Mouse (Mus musculus): ENCODE measurements around the gene Kif26b. TPM values are rescaled to one million over a fixed set of nuclear protein-coding genes. Genes with fewer than 3 reads are reported as not detected.
A peak's percentile ranks its signal among the peaks of the same experiment; 100 is the strongest.

Gene Kif26b
- polyA plus RNA-seq, 1 experiment: 15.6 TPM

GRCm38 (mm10) chr1:178892376-178892775, 363.5 kb downstream of the Kif26b start:
- TF ChIP-seq CTCF (IDR thresholded peaks at IDR 0.05; ENCODE audit: borderline replicate concordance, insufficient read depth, low read depth, low read length) (no peak), POLR2A (IDR thresholded peaks at IDR 0.05; ENCODE audit: borderline replicate concordance, insufficient read depth, low read length) (no peak)
- H3K27ac ChIP-seq (ENCODE audit: insufficient read depth, low read length): no peak overlapping the region
- no peak overlapping the region for H3K4me3 ChIP-seq (replicated peaks; ENCODE audit: insufficient read depth, low read depth, low read length)
- H3K4me1 ChIP-seq (ENCODE audit: control insufficient read depth, insufficient read depth, low read length): no peaks in the 10 kb centered on the region; the same call in 1 of the 2 replicates
- H3K27me3 ChIP-seq (ENCODE audit: control insufficient read depth, insufficient read depth, low read length): no peaks in the 10 kb centered on the region; the same call in 1 of the 2 replicates
- 42% methylated on average over 6 of the region's 6 CpGs for WGBS
- DNase-seq: peak in 1 of 2 experiments; percentile 23

- H3K4me3 ChIP-seq (replicated peaks; ENCODE audit: insufficient read depth, low read depth, low read length): no peak overlapping the region
- no peak for TF ChIP-seq POLR2A (IDR thresholded peaks at IDR 0.05; ENCODE audit: borderline replicate concordance, insufficient read depth, low read length)
- no peaks in the 10 kb centered on the region for H3K4me1 ChIP-seq (ENCODE audit: control insufficient read depth, insufficient read depth, low read length)
- 89% methylated on average over 11 of the region's 11 CpGs for WGBS
- H3K27me3 ChIP-seq (ENCODE audit: control insufficient read depth, insufficient read depth, low read length): no peaks in the 10 kb centered on the region; the same call in 1 of the 2 replicates
- H3K27ac ChIP-seq (ENCODE audit: insufficient read depth, low read length): no peak overlapping the region
- no peak for DNase-seq
Observed at GRCm38 (mm10) chr1:178893229-178894080, 364.5 kb downstream of the Kif26b start.

- 97% methylated on average over 3 of the region's 3 CpGs for WGBS
- H3K4me1 ChIP-seq (ENCODE audit: control insufficient read depth, insufficient read depth, low read length): no peaks in the 10 kb centered on the region
- DNase-seq: no peak
- H3K27me3 ChIP-seq (ENCODE audit: control insufficient read depth, insufficient read depth, low read length): no peaks in the 10 kb centered on the region; the same call in 1 of the 2 replicates
- TF ChIP-seq POLR2A (IDR thresholded peaks at IDR 0.05; ENCODE audit: borderline replicate concordance, insufficient read depth, low read length) (no peak), CTCF (IDR thresholded peaks at IDR 0.05; ENCODE audit: borderline replicate concordance, insufficient read depth, low read depth, low read length) (no peak)
- H3K27ac ChIP-seq (ENCODE audit: insufficient read depth, low read length): no peak overlapping the region
- H3K4me3 ChIP-seq (replicated peaks; ENCODE audit: insufficient read depth, low read depth, low read length): no peak overlapping the region
Observed at GRCm38 (mm10) chr1:178894081-178894401, 365.1 kb downstream of the Kif26b start.

- Histone ChIP-seq H3K4me1 (ENCODE audit: control insufficient read depth, insufficient read depth, low read length) (no peaks in the 10 kb centered on the region), H3K27me3 (ENCODE audit: control insufficient read depth, insufficient read depth, low read length) (no peaks in the 10 kb centered on the region; the same call in 1 of the 2 replicates), H3K27ac (ENCODE audit: insufficient read depth, low read length) (no peak overlapping the region), H3K4me3 (replicated peaks; ENCODE audit: insufficient read depth, low read depth, low read length) (no peak overlapping the region)
- DNase-seq: no peak
- 97% methylated on average over 4 of the region's 4 CpGs for WGBS
- TF ChIP-seq POLR2A (IDR thresholded peaks at IDR 0.05; ENCODE audit: borderline replicate concordance, insufficient read depth, low read length): no peak
- no peak for TF ChIP-seq CTCF (IDR thresholded peaks at IDR 0.05; ENCODE audit: borderline replicate concordance, insufficient read depth, low read depth, low read length)
Observed at GRCm38 (mm10) chr1:178895674-178896073, 366.7 kb downstream of the Kif26b start.

GRCm38 (mm10) chr1:178910951-178911350, 382.0 kb downstream of the Kif26b start:
- no peak for DNase-seq
- H3K27me3 ChIP-seq (ENCODE audit: control insufficient read depth, insufficient read depth, low read length): no peaks in the 10 kb centered on the region
- H3K4me3 ChIP-seq (replicated peaks; ENCODE audit: insufficient read depth, low read depth, low read length): no peak overlapping the region
- TF ChIP-seq CTCF (IDR thresholded peaks at IDR 0.05; ENCODE audit: borderline replicate concordance, insufficient read depth, low read depth, low read length) (no peak), POLR2A (IDR thresholded peaks at IDR 0.05; ENCODE audit: borderline replicate concordance, insufficient read depth, low read length) (no peak)
- H3K4me1 ChIP-seq (ENCODE audit: control insufficient read depth, insufficient read depth, low read length): peaks cover 12% of the 10 kb centered on the region
- WGBS: 28% methylated on average over 14 of the region's 14 CpGs
- no peak overlapping the region for H3K27ac ChIP-seq (ENCODE audit: insufficient read depth, low read length)

- TF ChIP-seq CTCF (IDR thresholded peaks at IDR 0.05; ENCODE audit: borderline replicate concordance, insufficient read depth, low read depth, low read length) (no peak), POLR2A (IDR thresholded peaks at IDR 0.05; ENCODE audit: borderline replicate concordance, insufficient read depth, low read length) (no peak)
- WGBS: 36% methylated on average over 6 of the region's 6 CpGs
- DNase-seq: no peak
- Histone ChIP-seq H3K27ac (ENCODE audit: insufficient read depth, low read length) (no peak overlapping the region), H3K4me3 (replicated peaks; ENCODE audit: insufficient read depth, low read depth, low read length) (no peak overlapping the region), H3K27me3 (ENCODE audit: control insufficient read depth, insufficient read depth, low read length) (no peaks in the 10 kb centered on the region), H3K4me1 (ENCODE audit: control insufficient read depth, insufficient read depth, low read length) (peaks cover 25% of the 10 kb centered on the region)
Observed at GRCm38 (mm10) chr1:178912936-178913716, 384.2 kb downstream of the Kif26b start.

- TF ChIP-seq POLR2A (IDR thresholded peaks at IDR 0.05; ENCODE audit: borderline replicate concordance, insufficient read depth, low read length) (no peak), CTCF (IDR thresholded peaks at IDR 0.05; ENCODE audit: borderline replicate concordance, insufficient read depth, low read depth, low read length) (no peak)
Observed at GRCm38 (mm10) chr1:178915056-178915455, 386.1 kb downstream of the Kif26b start.

More at GRCm38 (mm10) chr1:178915056-178915455, 386.1 kb downstream of the Kif26b start:
- H3K27ac ChIP-seq (ENCODE audit: insufficient read depth, low read length): no peak overlapping the region
- DNase-seq: no peak
- no peaks in the 10 kb centered on the region for H3K27me3 ChIP-seq (ENCODE audit: control insufficient read depth, insufficient read depth, low read length)
- no peak overlapping the region for H3K4me3 ChIP-seq (replicated peaks; ENCODE audit: insufficient read depth, low read depth, low read length)
- 69% methylated on average over 12 of the region's 12 CpGs for WGBS
- peaks cover 28% of the 10 kb centered on the region for H3K4me1 ChIP-seq (ENCODE audit: control insufficient read depth, insufficient read depth, low read length)

All from cerebellum, adult 2 months (tissue).